Comparison of ENCODE assay signal across 22 mouse cellular contexts in genomic region chr16:94735472-94735871, GRCm38 (mm10).
DNase-seq lines count a peak whose midpoint lies in the region; ATAC-seq and TF ChIP-seq lines count a peak whose summit lies in the region.
"Had no signal": no experiment of that assay in that cellular context is flagged by ENCODE, and none has a peak within 500 bp of the region (broad histone marks: within the 10 kb centered on the region; RNA-seq: fewer than 3 reads in every experiment).

No protein-coding gene starts in this region.

- no peak overlapping the region for H3K4me2 ChIP-seq in intestine, postnatal 0 days (replicated peaks; ENCODE audit: low read depth)
- H3K4me2 ChIP-seq in intestine, embryonic 15.5 days (replicated peaks) = no peak overlapping the region
- no peak overlapping the region for H3K4me2 ChIP-seq in lung, postnatal 0 days (replicated peaks; ENCODE audit: low read depth, low read length)
- H3K4me2 ChIP-seq: embryonic facial prominence, embryonic 12.5 days; forebrain, embryonic 13.5 days; midbrain, embryonic 11.5 days had no signal

- DNase-seq in lung, postnatal 0 days (ENCODE audit: low spot score) = no peak
- DNase-seq in lung, postnatal 14 days = no peak
- DNase-seq in Patski (ENCODE audit: low read depth, low spot score) = no peak
- DNase-seq in spleen, postnatal 10 days (ENCODE audit: low spot score in 2 of 2) = no peak
- no peak for DNase-seq in left cerebral cortex, adult 8-10 months (ENCODE audit: low spot score in 2 of 2)
- DNase-seq: adrenal gland, adult 2 months; cerebellum, adult 8-10 months; gastrocnemius, postnatal 36 days; heart, postnatal 4 days; kidney, adult 18-20 months; lung, postnatal 4 days; right cerebral cortex, postnatal 4 days; thymus, postnatal 25 days had no signal

- POLR2A ChIA-PET in Patski (lab: Charles Lee) = no interaction called here

- 63% methylated on average over 3 of the region's 3 CpGs for WGBS in intestine, postnatal 0 days
- WGBS in intestine, embryonic 15.5 days = 64% methylated on average over 3 of the region's 3 CpGs
- 55% methylated on average over 3 of the region's 3 CpGs for WGBS in lung, postnatal 0 days

- no peak for TF ChIP-seq EP300 in lung, postnatal 0 days (IDR thresholded peaks at IDR 0.05)

- H3K9me3 ChIP-seq in intestine, postnatal 0 days (ENCODE audit: control insufficient read depth) = no peaks in the 10 kb centered on the region
- H3K9me3 ChIP-seq in intestine, embryonic 15.5 days = no peaks in the 10 kb centered on the region
- H3K9me3 ChIP-seq in lung, postnatal 0 days (ENCODE audit: low read length) = no peaks in the 10 kb centered on the region
- H3K9me3 ChIP-seq: embryonic facial prominence, embryonic 12.5 days; forebrain, embryonic 13.5 days; G1E had no signal

- no peaks in the 10 kb centered on the region for H3K36me3 ChIP-seq in intestine, postnatal 0 days (ENCODE audit: control insufficient read depth, insufficient read depth)
- no peaks in the 10 kb centered on the region for H3K36me3 ChIP-seq in intestine, embryonic 15.5 days
- no peaks in the 10 kb centered on the region for H3K36me3 ChIP-seq in lung, postnatal 0 days (ENCODE audit: insufficient read depth, low read length)
- H3K36me3 ChIP-seq: embryonic facial prominence, embryonic 12.5 days; G1E had no signal

- ATAC-seq in intestine, postnatal 0 days = no peak
- no peak for ATAC-seq in intestine, embryonic 15.5 days
- ATAC-seq in lung, postnatal 0 days = no peak
- no peak for ATAC-seq in Patski
- ATAC-seq: CD4-positive, CD25-positive, alpha-beta regulatory T cell, adult 4 months; forebrain, embryonic 13.5 days; hindbrain, embryonic 16.5 days had no signal

- H3K27me3 ChIP-seq in intestine, postnatal 0 days (replicated peaks; ENCODE audit: control insufficient read depth, insufficient read depth, low read length) = no peaks in the 10 kb centered on the region
- no peaks in the 10 kb centered on the region for H3K27me3 ChIP-seq in intestine, embryonic 15.5 days (replicated peaks)
- no peaks in the 10 kb centered on the region for H3K27me3 ChIP-seq in lung, postnatal 0 days (replicated peaks; ENCODE audit: insufficient read depth, low read length)
- H3K27me3 ChIP-seq in Patski = peaks cover 3% of the 10 kb centered on the region
- H3K27me3 ChIP-seq: embryonic facial prominence, embryonic 12.5 days; forebrain, embryonic 13.5 days had no signal

- peak; percentile 50 for TF ChIP-seq CTCF in intestine, postnatal 0 days (IDR thresholded peaks at IDR 0.05; ENCODE audit: low read depth)
- TF ChIP-seq CTCF in lung, postnatal 0 days (IDR thresholded peaks at IDR 0.05) = peak; percentile 25
- peak; percentile 50 for TF ChIP-seq CTCF in Patski (IDR thresholded peaks at IDR 0.05)

- no peak overlapping the region for H3K9ac ChIP-seq in intestine, postnatal 0 days (ENCODE audit: low read depth, low read length)
- H3K9ac ChIP-seq in intestine, embryonic 15.5 days = no peak overlapping the region
- no peak overlapping the region for H3K9ac ChIP-seq in lung, postnatal 0 days (replicated peaks; ENCODE audit: low read depth)
- H3K9ac ChIP-seq: embryonic facial prominence, embryonic 12.5 days; forebrain, embryonic 13.5 days had no signal

- CTCF ChIA-PET in Patski (lab: Charles Lee) = interaction anchor here (0.9 to 1.9 kb wide), 3 partner anchors 8 to 12 kb away, joined by 3 to 4 read pairs (median 4); no protein-coding TSS in a partner anchor

- in situ Hi-C loops in Patski (cut with MboI; ENCODE audit: low pct_unique_long_range_greater_than_20kb) = no loop called here

- H3K4me3 ChIP-seq in intestine, postnatal 0 days (ENCODE audit: low read depth, low read length) = no peak overlapping the region
- H3K4me3 ChIP-seq in intestine, embryonic 15.5 days (replicated peaks) = no peak overlapping the region
- no peak overlapping the region for H3K4me3 ChIP-seq in lung, postnatal 0 days (ENCODE audit: low read depth, low read length)
- H3K4me3 ChIP-seq: embryonic facial prominence, embryonic 12.5 days; erythroblast, embryonic 14.5 days; forebrain, embryonic 13.5 days had no signal

- no peak overlapping the region for H3K27ac ChIP-seq in intestine, postnatal 0 days (ENCODE audit: low read depth, low read length)
- H3K27ac ChIP-seq in intestine, embryonic 15.5 days = no peak overlapping the region
- H3K27ac ChIP-seq in lung, postnatal 0 days (ENCODE audit: low read length) = no peak overlapping the region
- H3K27ac ChIP-seq: embryonic facial prominence, embryonic 12.5 days; forebrain, embryonic 13.5 days had no signal

- no peaks in the 10 kb centered on the region for H3K4me1 ChIP-seq in intestine, postnatal 0 days (replicated peaks; ENCODE audit: control insufficient read depth, insufficient read depth, low read length)
- no peaks in the 10 kb centered on the region for H3K4me1 ChIP-seq in intestine, embryonic 15.5 days (replicated peaks)
- no peaks in the 10 kb centered on the region for H3K4me1 ChIP-seq in lung, postnatal 0 days (ENCODE audit: insufficient read depth, low read depth, low read length)
- H3K4me1 ChIP-seq: forebrain, embryonic 13.5 days had no signal
